Mouse (Mus musculus) myocyte (in vitro differentiated cells): ENCODE results near the gene Taok2. TPM values are rescaled to one million over a fixed set of nuclear protein-coding genes. Genes with fewer than 3 reads are reported as not detected.
"Not testable (repeated sequence)": the region's sequence is repeated elsewhere in the genome, so short reads cannot be mapped to it uniquely, and the experiment has no call there.

Experiments used
- H3K27me3 ChIP-seq: one replicate; pipeline ENCODE4 v1.6.1; 2011; ENCODE audit not compliant: control insufficient read depth, insufficient read depth, insufficient read length
- H3K36me3 ChIP-seq: one replicate; pipeline ENCODE4 v1.6.1; 2011; ENCODE audit not compliant: control insufficient read depth, insufficient read depth
- H3K4me2 ChIP-seq: one replicate; pipeline ENCODE4 v1.6.1; 2011; ENCODE audit warnings: low read depth, control low read depth
- H3K4me3 ChIP-seq: one replicate; pipeline ENCODE4 v1.5.1; 2011; ENCODE audit warnings: mild to moderate bottlenecking, control low read depth, moderate library complexity
- H3K79me2 ChIP-seq: one replicate; pipeline ENCODE4 v1.6.1; 2011; ENCODE audit not compliant: control insufficient read depth, insufficient read depth
- H3ac ChIP-seq: one replicate; pipeline ENCODE4 v1.6.1; 2011; ENCODE audit not compliant: control insufficient read depth, insufficient read length
- CEBPB ChIP-seq: IDR thresholded peaks from 2 replicates; pipeline ENCODE4 v1.6.1; 2011; ENCODE audit warnings: mild to moderate bottlenecking, moderate library complexity; ENCODE audit not compliant: poor library complexity, insufficient read depth, severe bottlenecking
- E2F4 ChIP-seq: IDR thresholded peaks from one replicate; pipeline ENCODE4 v1.6.1; 2011; ENCODE audit warnings: mild to moderate bottlenecking, control low read depth, moderate library complexity; ENCODE audit not compliant: insufficient read depth
- MAX ChIP-seq: IDR thresholded peaks from one replicate; pipeline ENCODE4 v1.6.1; 2011; ENCODE audit warnings: low read depth, mild to moderate bottlenecking, control low read depth
- MYOD1 ChIP-seq, 3 experiments: IDR thresholded peaks; one replicate each; pipeline ENCODE4 v1.6.1; 2011; ENCODE audit warnings: control low read depth in 2 of 3, low read depth in 2 of 3, mild to moderate bottlenecking in 2 of 3, moderate library complexity in 1 of 3; ENCODE audit not compliant: insufficient read length in 2 of 3, control insufficient read depth in 1 of 3
- MYOG ChIP-seq, 3 experiments: IDR thresholded peaks; one replicate each; pipeline ENCODE4 v1.6.1; 2011; ENCODE audit warnings: control low read depth in 2 of 3, low read depth in 2 of 3, mild to moderate bottlenecking in 2 of 3; ENCODE audit not compliant: insufficient read length in 2 of 3, control insufficient read depth in 1 of 3, insufficient read depth in 1 of 3
- POLR2A ChIP-seq: IDR thresholded peaks from one replicate; pipeline ENCODE4 v1.6.1; 2011; ENCODE audit warnings: low read depth, mild to moderate bottlenecking, control low read depth, moderate library complexity; ENCODE audit not compliant: insufficient read length
- POLR2AphosphoS2 ChIP-seq: IDR thresholded peaks from one replicate; pipeline ENCODE4 v1.6.1; 2011; ENCODE audit warnings: low read depth, control low read depth; ENCODE audit not compliant: insufficient read length
- REST ChIP-seq: IDR thresholded peaks from one replicate; pipeline ENCODE4 v1.6.1; 2011; ENCODE audit warnings: mild to moderate bottlenecking, control low read depth, moderate library complexity; ENCODE audit not compliant: insufficient read depth, insufficient read length
- SRF ChIP-seq: IDR thresholded peaks from one replicate; pipeline ENCODE4 v1.6.1; 2011; ENCODE audit warnings: low read depth; ENCODE audit not compliant: control insufficient read depth, insufficient read length
- TCF12 ChIP-seq: IDR thresholded peaks from one replicate; pipeline ENCODE4 v1.6.1; 2011; ENCODE audit warnings: mild to moderate bottlenecking, control low read depth; ENCODE audit not compliant: poor library complexity, insufficient read depth, severe bottlenecking
- TCF3 ChIP-seq: IDR thresholded peaks from one replicate; pipeline ENCODE4 v1.6.1; 2011; ENCODE audit warnings: low read depth, control low read depth; ENCODE audit not compliant: insufficient read length
- USF1 ChIP-seq: IDR thresholded peaks from one replicate; pipeline ENCODE4 v1.6.1; 2011; ENCODE audit warnings: low read depth, mild to moderate bottlenecking, control low read depth, moderate library complexity
- polyA plus RNA-seq: library from polyadenylated mRNA; unstranded; fragments of >200 nt; fragmentation: generic; extraction: Trizol; gene quantifications from one replicate; pipeline ENCODE4 v1.2.1, GENCODE M21; 2012; ENCODE audit warnings: missing spikeins

The Taok2 gene
- polyA plus RNA-seq, 1 experiment = 26.6 TPM

- Histone ChIP-seq H3K79me2 (no peaks in the 10 kb centered on the region), H3K36me3 (no peaks in the 10 kb centered on the region), H3K4me3 (no peak overlapping the region), H3K27me3 (no peaks in the 10 kb centered on the region), H3K4me2 (no peak overlapping the region), H3ac (no peak overlapping the region)
- TF ChIP-seq TCF3 (no peak), MYOD1 (IDR thresholded peaks at IDR 0.05; ENCODE audit: control insufficient read depth in 1 of 3, insufficient read length in 2 of 3, low read depth in 2 of 3) (no peak), TCF12 (no peak)
Observed at GRCm38 (mm10) chr7:126926299-126926698, 41.8 kb upstream of the Taok2 start.

- H3K36me3 ChIP-seq = no peaks in the 10 kb centered on the region
- no peak overlapping the region for H3K4me2 ChIP-seq
- H3K4me3 ChIP-seq = no peak overlapping the region
- no peaks in the 10 kb centered on the region for H3K79me2 ChIP-seq
- H3ac ChIP-seq = no peak overlapping the region
- no peaks in the 10 kb centered on the region for H3K27me3 ChIP-seq
- TF ChIP-seq TCF3 = no peak
- TF ChIP-seq REST = no peak
- no peak for TF ChIP-seq SRF
- TF ChIP-seq MYOD1 (IDR thresholded peaks at IDR 0.05; ENCODE audit: control insufficient read depth in 1 of 3, insufficient read length in 2 of 3, low read depth in 2 of 3) = no peak
Observed at GRCm38 (mm10) chr7:126923999-126924398, 39.5 kb upstream of the Taok2 start.

- TF ChIP-seq POLR2A = no peak
- Histone ChIP-seq H3ac (no peak within 1 kb of the TSS), H3K27me3 (no peaks in the 10 kb centered on the region), H3K36me3 (no peaks in the 10 kb centered on the region), H3K79me2 (no peaks in the 10 kb centered on the region), H3K4me3 (no peak within 1 kb of the TSS), H3K4me2 (no peak within 1 kb of the TSS)
Observed at GRCm38 (mm10) chr7:126922624-126923060, 38.1 kb upstream of the Taok2 start, which contains the start of gene Tmem219. TSS of gene Tmem219 (minus strand) at chr7:126922917.

- H3K4me2 ChIP-seq = no peak overlapping the region
- H3K36me3 ChIP-seq = no peaks in the 10 kb centered on the region
- no peak overlapping the region for H3ac ChIP-seq
- H3K27me3 ChIP-seq = no peaks in the 10 kb centered on the region
- H3K79me2 ChIP-seq = no peaks in the 10 kb centered on the region
- no peak overlapping the region for H3K4me3 ChIP-seq
- TF ChIP-seq TCF3 = no peak
- TF ChIP-seq E2F4 = no peak
- no peak for TF ChIP-seq CEBPB
- no peak for TF ChIP-seq REST
- no peak for TF ChIP-seq POLR2A
- TF ChIP-seq POLR2AphosphoS2 = no peak
- no peak for TF ChIP-seq MYOD1 (IDR thresholded peaks at IDR 0.05; ENCODE audit: control insufficient read depth in 1 of 3, insufficient read length in 2 of 3, low read depth in 2 of 3)
- no peak for TF ChIP-seq USF1
- TF ChIP-seq MAX = no peak
- no peak for TF ChIP-seq TCF12
Observed at GRCm38 (mm10) chr7:126921563-126921962, 37.1 kb upstream of the Taok2 start.

GRCm38 (mm10) chr7:126919973-126920372 is 35.5 kb upstream of the Taok2 start:
- H3K36me3 ChIP-seq = no peaks in the 10 kb centered on the region
- H3K27me3 ChIP-seq = peaks cover 5% of the 10 kb centered on the region
- H3K4me2 ChIP-seq = no peak overlapping the region
- no peak overlapping the region for H3K4me3 ChIP-seq
- no peak overlapping the region for H3ac ChIP-seq
- TF ChIP-seq USF1 (no peak), MYOD1 (IDR thresholded peaks at IDR 0.05; ENCODE audit: control insufficient read depth in 1 of 3, insufficient read length in 2 of 3, low read depth in 2 of 3) (no peak), POLR2A (no peak), MAX (no peak), MYOG (IDR thresholded peaks at IDR 0.05; ENCODE audit: control insufficient read depth in 1 of 3, insufficient read depth in 1 of 3, insufficient read length in 2 of 3, low read depth in 2 of 3) (no peak), E2F4 (no peak), TCF3 (no peak), SRF (no peak), CEBPB (no peak), POLR2AphosphoS2 (no peak), REST (no peak), TCF12 (no peak)
- H3K79me2 ChIP-seq = no peaks in the 10 kb centered on the region

- not testable (repeated sequence) for H3K79me2 ChIP-seq, H3ac ChIP-seq, H3K4me3 ChIP-seq, H3K4me2 ChIP-seq, H3K36me3 ChIP-seq, H3K27me3 ChIP-seq
Observed at GRCm38 (mm10) chr7:126918356-126918755, 33.9 kb upstream of the Taok2 start.
